Mouse (Mus musculus): ENCODE measurements around the gene Pigv.

The Pigv gene

DNA sequence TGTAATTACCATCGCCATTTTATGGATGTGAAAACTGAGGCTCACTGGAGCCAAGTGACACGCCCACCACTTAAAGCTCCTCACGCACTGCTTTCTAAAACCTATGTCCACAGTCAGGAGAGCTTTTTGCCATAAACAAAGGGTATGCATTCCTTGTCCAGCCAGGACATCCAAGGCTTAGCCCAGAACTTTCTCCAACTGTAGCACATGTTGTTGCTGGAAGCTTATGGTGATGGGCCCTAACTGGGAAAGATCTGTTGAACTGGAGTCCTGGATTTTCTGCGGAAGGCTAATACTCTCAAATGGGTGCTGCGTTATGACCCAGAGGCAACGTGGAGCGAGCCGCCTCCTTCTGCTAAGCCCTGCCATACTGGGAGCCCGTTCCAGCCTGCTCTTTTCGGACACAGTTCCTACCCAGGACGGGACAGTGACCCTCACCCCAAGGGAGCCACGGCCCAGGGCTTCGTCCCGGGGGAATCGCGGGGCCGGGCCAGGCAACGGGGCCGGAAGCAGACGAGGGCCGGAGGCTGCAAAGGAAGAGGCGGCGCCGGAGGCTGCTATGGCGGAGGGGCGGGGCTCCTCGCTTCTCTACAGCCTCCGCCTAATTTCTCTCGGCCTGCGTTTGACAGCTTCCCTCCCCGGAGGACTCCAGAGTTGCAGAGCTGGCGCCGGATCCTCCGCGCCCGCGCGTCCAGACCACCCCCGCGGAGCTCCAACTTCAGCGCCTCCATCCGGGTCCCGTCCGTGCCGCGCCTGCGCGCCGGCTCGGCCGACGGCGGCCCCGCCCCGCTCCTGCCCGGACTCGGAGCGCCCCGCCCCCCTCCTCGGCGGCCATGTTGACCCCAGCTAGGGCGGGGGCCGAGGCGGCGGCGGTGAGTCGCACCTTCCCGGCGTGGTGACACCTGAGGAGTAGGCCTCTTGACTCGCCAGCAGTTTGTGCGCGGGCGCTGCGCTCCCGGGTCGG lies at the start of gene Pigv:
Pigv (minus strand) TSS at position 767 of the 964 bp plus-strand sequence.
- DNase-seq (ENCODE audit: low read depth), result peak; percentile 94

DNA sequence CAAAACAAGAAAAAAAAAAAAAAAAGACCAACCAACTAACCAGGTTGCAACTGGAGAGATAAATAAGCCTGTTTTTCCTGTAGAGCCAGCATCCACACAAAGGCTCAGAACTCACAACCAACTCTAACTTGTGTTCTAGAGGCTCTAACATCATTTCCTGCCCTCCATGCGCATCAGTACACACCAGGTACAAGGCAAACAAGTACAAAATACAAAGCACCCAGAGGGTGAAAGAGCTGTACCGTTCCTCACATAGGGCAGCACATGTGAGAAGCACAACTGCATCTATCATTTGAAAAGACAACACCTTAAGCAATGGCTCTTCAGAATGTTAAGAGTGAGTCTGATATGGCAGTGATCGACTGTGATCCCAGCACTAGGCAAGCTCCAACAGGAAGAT lies 47.3 kb upstream of the Pigv start:
- peak; percentile 58 for DNase-seq (ENCODE audit: low read depth)

DNA sequence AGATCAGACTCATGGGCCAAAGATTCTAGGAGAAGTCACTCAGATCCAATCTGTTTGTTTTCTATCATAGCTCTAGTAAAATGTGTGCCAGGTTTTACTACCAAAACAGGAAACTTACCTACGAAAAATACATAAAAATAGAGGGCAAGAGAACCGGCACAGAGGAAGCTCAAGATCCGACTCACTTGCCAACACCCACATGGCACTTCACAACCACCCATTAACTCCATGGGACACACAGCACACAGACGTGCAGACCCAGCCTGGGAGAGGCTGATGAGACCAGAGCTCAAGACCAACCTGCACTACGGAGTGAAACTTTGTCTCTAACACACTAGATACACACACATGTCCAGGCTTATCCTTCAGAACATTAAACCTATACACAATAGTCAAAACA lies 40.3 kb upstream of the Pigv start:
- peak; percentile 53 for DNase-seq (ENCODE audit: low read depth)

DNA sequence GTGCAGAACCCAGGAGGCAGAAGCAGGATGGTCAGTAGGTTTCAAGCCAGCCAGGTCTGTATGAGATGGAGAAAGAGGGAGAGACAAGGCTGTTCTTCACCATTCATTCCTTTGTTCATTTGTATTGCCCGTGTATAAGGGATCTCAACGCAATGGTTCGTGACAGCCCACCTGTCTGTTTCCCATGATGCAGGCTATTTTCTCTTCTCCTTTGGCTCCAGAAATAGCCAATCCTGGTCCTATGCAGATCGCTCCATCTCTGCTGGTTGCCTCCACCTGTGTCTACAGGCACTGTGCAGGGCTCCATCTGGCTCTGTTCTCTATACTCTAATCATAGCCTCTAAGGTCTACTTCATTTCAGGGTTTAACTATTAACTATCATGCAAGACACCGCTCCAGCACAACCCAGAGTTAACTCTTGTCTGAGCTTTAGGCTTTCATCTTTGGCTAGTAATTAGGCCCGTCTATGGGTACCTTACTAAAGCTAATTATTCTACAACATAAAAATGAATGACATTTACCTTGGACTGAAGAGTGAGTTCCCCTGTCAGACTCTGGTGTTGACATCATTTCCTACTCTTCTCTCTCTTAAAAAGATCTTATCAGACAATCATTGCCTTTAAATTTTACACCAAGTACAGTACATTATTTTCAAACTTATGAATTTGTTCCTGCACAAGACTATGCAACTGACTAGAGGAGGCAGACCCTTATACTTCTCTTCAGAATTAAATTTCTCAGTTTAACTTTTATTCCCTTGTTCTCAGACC lies 39.0 kb upstream of the Pigv start:
- peak; percentile 41 for DNase-seq (ENCODE audit: low read depth)

DNA sequence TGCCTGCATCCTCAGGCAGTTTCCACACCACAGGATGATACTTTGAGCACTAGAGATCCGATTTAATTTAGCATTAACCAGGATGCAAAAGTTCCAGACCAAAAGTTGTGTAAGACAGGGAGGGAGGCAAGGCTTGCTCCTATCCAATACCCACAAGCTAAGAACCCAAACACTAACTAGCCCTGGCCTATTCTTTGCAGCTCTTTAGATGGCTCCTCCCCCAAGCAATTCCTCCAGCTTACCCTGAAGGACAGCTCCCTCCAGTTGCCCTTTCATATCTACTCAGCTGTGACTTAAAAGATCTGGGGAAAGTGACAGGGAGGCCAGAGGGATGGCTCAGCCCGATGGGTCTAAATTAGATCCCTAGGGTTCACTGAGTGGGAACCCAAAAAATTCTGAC lies 36.9 kb upstream of the Pigv start:
- no peak for DNase-seq (ENCODE audit: low read depth)

DNA sequence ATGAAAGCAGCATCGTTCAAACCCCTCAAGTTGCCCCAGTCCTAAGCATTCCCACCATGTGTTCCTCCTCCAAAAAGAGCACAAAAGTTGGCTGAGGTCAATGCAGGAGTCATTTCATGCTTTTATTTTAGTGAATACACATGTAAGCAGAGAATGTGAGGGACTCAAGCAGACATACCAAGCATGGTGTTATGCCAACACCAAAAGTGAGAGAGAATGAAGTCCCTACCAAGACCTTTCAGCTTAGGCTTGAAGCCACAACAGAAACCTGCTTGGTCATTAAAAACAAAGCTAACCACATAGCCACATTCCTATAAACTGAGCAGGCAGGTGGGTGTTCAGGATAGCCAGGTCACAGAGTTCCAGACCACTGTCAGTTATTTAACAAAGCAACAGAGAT lies 35.0 kb upstream of the Pigv start:
- DNase-seq (ENCODE audit: low read depth), result peak; percentile 47

DNA sequence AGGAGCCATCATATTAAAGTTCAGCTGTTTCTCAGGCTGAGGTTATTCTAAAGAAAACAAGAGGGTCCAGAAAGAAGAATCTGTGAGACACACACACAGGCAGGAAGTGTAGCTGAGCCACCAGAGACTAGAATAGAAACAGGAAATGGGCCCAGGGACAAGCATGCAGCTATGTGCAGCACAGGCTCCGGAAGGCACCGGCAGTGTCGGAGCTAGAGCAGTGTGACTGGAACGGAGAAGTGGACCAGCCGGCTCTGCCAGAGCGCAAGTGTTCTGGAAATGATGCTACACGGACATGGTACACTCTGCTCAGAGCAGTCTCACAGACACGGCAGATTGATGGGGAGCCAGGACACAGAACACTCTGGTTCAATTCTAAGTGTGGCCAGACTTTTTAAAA lies 34.5 kb upstream of the Pigv start:
- peak; percentile 86 for DNase-seq (ENCODE audit: low read depth)

DNA sequence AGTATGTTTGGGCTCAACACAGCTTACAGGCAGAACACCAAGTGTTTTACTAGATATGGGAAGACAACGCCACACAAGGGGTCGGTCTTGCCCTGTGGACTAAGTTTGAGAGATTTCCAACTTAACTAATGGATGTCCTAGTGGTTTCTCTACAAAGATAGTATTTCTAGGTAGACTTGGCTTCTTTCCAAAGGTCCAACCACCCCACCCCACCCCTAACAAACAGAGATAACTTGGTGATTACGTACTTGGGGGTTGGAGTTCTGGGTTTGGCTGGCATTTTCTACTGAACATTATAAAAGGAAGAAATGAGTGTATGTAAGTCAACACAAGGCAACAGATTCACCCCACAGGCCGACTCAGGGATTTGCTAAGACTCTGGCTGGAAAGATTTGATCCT lies 32.6 kb upstream of the Pigv start:
- no peak for DNase-seq (ENCODE audit: low read depth)

DNA sequence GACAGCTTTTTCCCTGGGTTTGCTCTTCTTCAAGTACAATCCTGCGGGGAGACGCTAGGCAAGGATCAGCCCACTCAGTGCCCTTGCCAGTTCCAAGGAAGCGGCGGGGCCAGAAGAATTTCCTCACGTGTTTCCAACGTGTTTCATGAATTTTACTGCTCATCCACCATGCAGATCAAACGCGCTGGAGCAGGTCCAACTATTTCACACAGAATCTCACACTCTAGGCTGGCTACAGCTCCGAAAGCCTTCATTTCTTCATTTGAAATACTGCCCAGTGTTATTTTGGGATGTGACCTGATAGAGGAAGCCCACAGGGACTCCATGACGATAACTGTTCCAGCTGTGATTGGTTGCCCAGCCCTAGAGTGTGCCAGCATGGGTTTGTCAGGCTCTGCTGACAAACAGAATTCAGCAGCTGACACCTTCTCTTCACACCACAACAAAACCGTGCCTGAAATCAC lies 28.5 kb upstream of the Pigv start:
- no peak for DNase-seq (ENCODE audit: low read depth)

DNA sequence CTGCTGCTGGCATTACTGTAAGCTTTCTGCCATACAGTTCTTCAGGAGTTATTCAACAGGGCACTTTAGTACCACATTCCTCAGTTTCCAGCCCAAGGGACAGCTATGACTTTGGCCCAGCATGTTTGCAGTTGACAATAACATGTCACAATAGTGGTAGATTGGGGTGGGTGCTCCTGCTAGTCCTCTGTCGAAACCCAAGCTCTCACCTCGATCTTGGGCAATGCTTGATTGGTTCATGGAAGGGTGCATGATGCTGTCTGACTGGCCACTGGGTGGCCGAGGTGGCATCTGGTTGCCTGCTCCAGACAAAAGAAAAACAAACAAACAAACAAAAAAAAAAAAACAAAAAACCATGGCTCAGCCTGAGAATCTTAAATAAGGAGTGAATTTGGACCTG lies 22.9 kb upstream of the Pigv start:
- DNase-seq (ENCODE audit: low read depth), result no peak

DNA sequence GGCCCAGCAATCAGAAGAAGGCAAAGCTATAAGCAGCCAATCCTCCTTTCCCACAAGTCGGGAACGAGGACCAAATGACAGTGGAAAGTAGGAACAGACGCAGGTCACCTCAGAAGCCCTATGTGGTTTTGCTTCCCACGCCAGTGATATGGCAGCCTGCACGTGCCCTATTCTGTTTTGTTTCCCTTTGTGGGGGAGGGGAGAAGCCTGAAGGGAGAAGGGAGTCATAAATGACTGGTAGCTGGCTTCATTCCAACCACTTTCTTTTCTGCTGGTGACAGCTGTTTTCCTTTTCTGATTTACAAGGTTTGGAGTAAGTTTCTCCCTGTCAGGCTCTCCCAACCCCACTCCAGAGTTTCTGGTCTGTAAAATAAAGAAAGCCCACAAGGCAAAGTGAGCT lies 17.8 kb upstream of the Pigv start:
- DNase-seq (ENCODE audit: low read depth), result no peak

DNA sequence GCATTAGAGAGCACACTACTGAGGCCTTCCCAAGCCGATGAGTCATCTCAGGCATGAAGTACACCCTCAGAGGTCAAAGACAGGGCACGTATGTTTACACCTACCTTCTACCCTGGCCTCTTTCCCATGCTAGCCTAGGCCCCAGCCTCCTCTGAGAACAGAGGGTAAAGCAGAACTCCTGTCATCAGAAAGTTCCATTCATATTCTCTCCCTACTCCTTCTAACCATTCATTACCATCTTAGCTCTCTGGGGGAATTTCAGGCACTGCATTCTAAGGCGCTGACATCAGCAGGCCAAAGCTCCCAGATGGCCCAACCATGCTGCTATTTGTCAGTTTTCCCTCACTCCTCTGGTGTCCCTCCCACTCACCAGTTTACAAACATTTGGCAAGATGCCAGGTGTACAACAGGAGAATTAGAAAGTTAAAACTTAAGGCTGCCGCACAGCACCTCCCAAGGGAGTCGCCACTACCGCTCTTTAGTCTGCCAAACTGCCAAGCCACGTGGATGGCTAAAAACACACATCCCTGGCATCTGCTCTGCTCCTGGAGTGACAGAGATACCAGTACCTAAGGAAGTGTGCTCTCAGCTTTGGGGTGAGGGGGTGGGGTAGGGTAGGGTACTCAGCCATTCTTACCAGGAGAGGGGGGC lies 16.1 kb upstream of the Pigv start:
- DNase-seq (ENCODE audit: low read depth), result no peak

DNA sequence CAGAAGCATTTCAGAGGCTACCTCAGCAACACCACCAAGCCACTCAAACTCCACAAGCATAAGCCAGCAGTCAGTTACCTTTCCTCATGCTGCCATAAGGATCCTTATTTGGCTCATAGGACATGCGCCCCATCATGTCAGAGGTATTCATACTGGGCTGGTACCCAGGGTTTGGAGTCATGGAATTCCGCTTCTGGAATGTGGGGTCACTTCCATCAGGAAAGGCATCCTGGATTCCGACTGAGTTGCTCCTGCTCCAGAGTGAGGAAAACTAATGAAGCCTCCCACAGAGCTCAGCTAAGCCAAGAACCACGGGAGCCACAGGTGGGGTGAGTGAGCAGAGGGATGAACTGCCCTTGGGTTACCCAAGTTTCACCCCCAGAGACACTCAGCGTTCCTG lies 14.7 kb upstream of the Pigv start:
- DNase-seq (ENCODE audit: low read depth), result no peak

DNA sequence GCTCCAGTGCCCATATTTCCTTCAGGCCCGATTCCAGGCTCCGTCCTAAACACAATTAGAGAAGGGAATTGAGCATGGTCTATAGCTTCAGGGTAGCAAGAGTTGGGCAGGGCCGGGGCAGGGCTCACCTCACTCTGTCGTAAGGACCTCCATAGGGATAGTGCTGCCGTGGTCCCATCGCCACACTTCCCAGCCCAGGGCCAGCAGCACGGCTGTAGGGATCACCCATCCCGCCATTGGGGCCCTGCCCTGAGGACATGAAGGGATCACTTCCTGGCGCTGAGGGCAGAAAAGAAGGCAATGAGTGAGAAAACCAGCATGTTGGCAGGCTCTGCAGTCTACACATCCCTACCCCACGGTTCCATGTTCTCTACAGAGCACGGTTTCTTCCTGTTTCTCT lies 14.1 kb upstream of the Pigv start:
- no peak for DNase-seq (ENCODE audit: low read depth)

DNA sequence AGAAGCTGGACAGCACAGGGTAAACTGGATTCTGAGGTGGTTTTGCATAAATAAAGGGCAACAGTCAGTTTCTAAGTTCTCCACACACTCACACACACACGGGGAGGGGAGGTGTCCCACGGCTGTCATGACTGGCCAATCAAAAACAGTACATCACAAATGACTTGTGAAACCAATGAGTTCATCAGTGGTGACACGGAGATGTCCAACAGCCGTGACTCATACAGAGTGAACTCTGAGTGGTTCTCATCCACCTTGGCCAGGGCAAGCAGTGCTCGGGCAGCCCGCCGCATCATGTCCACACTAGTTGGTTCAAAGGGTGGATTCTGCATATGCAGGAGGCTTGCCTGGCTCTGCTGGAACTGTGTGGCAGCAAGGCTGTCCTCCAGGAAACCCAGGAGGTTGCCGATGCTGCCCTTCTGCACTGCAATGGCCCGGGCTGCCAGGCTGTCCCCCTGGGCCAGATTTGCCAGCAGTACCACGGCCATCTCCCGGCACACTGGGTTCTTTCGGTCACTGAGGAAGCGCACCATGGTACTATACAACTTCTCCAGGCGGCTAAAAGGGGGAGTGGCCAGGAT lies 7.8 kb upstream of the Pigv start:
- DNase-seq (ENCODE audit: low read depth), result no peak

DNA sequence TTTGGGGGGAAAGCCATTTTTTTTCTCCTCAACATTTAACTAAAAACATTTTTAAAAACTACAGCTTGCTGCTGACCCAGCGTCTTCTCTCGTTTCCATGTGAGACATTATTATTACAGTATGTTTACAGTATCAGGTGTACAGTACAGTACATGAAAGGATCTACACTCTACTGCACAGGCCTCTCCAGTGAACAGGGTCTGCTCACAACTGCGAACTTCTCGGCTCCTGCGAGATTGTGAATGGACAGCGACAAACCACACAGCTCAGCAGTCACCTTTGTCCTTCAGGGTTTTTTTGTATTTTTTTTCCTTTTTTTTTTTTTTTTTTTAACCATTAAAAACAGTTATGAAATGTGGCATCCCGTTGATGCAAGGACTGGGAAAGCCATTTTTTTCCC lies 7.2 kb upstream of the Pigv start:
- no peak for DNase-seq (ENCODE audit: low read depth)

DNA sequence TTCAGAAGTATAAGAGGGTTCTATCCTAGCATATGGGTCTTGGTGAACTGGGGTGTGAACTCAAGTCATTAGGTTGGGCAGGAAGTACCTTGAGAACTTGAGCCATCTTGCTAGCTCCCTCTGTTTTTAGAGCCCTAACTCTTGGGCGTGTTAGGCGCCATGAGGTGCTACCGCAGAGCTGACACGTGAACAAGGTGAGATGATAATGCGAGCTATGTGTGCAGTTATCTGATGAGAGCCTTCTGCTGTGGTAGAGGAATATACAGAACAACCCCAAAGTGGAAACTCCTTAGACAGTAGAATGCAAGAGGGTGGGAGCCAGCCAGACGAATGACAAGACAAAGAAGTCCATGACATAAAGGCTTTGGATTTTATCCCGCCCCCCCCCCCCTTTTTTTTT lies 4.8 kb upstream of the Pigv start:
- DNase-seq (ENCODE audit: low read depth), result peak; percentile 59

DNA sequence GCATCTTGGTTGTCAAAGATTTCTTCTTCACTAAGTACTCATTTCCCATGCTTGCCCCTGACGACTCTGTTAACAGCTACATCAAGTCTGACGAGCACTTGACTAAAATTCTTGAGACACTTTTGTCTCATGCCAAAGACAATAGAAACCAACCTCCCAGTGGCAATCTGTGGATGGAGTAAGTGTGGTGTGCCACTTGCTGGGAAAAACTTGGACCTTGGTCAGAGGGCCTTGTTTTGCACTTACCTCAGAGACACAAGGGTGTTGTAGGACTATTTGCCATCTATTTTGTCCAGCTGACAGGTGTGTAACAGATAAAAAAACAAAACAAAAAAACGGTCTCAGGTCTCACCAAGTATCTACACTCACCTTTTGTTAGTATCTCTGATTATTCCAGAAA lies 3.7 kb upstream of the Pigv start:
- DNase-seq (ENCODE audit: low read depth), result no peak

DNA sequence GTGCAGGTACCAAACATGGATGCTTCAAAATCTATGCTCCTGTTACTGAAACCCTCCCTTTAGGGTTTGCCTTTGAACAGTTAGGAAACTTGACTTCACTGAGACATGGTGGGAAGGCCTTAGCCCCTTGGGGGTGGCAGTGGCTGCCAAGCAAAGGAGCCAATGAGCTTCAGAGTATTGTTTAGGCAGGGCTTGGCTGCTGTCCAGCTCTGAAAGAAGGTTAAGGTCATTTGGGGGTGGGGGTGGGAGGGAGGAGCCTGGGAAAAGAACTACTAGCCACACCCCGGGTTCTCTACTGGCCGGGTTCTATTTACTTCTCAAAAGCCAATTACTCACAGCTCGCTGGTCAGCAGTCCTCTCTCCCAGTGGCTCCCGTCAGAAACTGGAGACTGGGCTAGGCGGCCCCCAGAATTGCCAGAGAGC lies 3.2 kb upstream of the Pigv start:
- no peak for DNase-seq (ENCODE audit: low read depth)

DNA sequence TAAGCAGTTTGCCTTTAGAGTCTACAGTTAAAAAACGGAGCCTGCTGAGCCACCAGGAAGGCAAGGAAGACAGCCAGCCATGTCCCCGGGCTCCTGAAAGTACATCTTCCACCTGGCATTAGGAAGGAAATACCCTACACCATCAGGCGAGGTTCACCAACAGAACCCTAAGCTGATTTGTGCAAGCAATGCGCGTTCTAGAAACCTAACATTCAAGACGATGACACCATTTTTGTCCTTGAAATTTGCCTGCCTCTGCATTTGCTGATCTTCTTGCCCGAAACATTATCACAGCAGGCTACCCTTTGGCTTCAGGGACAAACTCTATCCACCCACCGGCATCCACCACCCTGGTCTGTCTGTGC lies 1.9 kb upstream of the Pigv start:
- DNase-seq (ENCODE audit: low read depth), result peak; percentile 37

DNA sequence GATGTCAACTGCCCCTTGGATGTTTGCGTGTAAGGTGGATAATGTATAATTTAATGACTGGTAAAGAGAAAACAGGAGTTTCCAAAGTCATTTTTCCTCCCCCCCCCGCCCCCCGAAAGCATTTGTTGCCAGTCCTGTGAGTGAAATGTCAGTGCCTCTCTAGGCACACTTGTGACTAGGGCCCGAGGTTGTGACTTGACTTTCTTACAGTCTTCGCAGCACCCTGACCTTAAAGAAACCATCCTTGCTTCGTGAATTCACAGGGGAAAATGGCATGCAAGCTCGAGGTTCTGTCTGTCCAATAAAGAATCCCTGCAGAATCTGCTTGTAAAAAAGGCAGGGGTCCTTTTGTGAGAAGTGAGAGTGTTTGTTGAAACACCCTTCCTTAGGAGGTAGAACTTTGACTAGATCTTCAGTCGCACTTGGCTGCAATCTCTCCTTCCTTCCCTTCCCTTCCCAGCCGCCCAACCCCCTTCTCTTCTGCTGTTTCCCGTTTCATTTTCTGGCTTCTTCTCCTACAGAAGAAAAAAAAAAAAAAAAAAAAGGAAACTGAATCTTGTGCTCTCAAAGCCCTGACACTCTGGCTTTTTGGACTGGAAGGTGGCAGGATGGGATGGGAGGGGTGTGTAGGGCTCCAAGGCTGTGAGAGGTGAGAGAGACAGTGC lies 1.4 kb upstream of the Pigv start:
- DNase-seq (ENCODE audit: low read depth), result peak; percentile 51
